Mouse (Mus musculus): ENCODE measurements around the gene Zfp512b.

GRCm38 (mm10) chr2:181573961-181574360 is 18.6 kb downstream of the Zfp512b start:
- TF ChIP-seq EP300 (IDR thresholded peaks at IDR 0.05; ENCODE audit: low read length) (no peak), ZMIZ1 (IDR thresholded peaks at IDR 0.05; ENCODE audit: low read depth, low read length) (no peak), POLR2A (IDR thresholded peaks at IDR 0.05; ENCODE audit: low read depth, low read length) (no peak), UBTF (IDR thresholded peaks at IDR 0.05; ENCODE audit: low read depth, low read length) (no peak), POLR2AphosphoS2 (IDR thresholded peaks at IDR 0.05; ENCODE audit: low read depth, low read length) (no peak)

Data from CH12.LX (cell line).